Mouse (Mus musculus): Measurements from ENCODE around the gene Esrra. TPM values are rescaled to one million over a fixed set of nuclear protein-coding genes. Genes with fewer than 3 reads are reported as not detected.
A peak's percentile ranks its signal among the peaks of the same experiment; 100 is the strongest.

Esrra gene
- polyA plus RNA-seq, 1 experiment = 77.4 TPM

DNA sequence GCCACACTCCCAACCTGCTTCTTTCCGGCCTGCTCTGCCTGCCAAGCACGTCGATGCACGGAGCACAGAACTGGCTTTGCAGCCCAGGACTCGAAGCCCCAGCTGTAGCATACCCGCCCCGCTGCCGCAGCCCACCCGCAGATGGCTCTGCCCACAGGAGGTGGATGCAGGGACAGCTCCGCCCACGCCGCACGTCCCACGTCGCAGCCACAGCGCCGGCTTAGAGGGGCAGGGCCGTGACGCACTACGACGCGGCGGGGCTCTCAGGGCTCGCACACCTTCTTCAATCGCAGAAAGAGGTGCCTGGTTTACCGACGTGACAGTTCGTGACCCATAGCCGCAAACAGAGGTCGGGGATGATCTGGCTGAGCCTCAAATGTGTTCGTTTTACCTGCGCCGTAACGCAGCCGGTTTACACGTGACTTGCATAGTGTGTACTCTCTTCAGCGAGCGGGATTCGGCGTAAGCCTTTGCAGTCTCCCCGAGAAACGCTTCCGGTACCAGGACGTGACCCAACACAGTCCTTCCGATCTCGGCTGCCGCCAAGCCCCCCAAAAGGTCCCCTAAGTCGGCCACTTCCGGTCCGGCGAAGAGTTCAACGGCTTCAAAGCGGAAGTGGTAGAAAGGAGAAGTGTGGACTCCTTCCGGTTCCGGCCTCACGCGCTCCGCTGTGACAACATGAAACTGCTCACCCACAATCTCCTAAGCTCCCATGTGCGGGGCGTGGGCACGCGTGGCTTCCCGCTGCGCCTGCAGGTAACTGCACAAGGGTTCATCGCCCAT is 11.9 kb downstream of the Esrra start, which contains the start of the genes Trmt112 and Prdx5:
Trmt112 (plus strand) TSS at position 192 of the 783 bp plus-strand sequence.
Prdx5 (minus strand) TSS at position 600 of the 783 bp plus-strand sequence.
- TF ChIP-seq CTCF (IDR thresholded peaks at IDR 0.05; ENCODE audit: borderline replicate concordance, control insufficient read depth, extremely low read depth, insufficient read depth, low read length, poor library complexity) (no peak; the same call in 1 of the 2 replicates), POLR2A (IDR thresholded peaks at IDR 0.05; ENCODE audit: control insufficient read depth, extremely low read depth, insufficient read depth, low read length, poor library complexity) (peak; percentile 85; the same call in 1 of the 2 replicates)
- peak within 1 kb of the TSS; percentile 94 for H3K27ac ChIP-seq (ENCODE audit: control insufficient read depth, insufficient read depth, low read length)
- H3K4me3 ChIP-seq (ENCODE audit: control insufficient read depth, insufficient read depth, low read length) = peak within 1 kb of the TSS; percentile 68
- peak; percentile 88 for DNase-seq
- under 1% methylated on average over 65 of the region's 65 CpGs for WGBS
- H3K27me3 ChIP-seq (ENCODE audit: control insufficient read depth, insufficient read depth, low read length) = no peaks in the 10 kb centered on the region
- peaks cover 4% of the 10 kb centered on the region; the same call in 1 of the 2 replicates for H3K36me3 ChIP-seq (ENCODE audit: control insufficient read depth, insufficient read depth, low read length)
- H3K4me1 ChIP-seq (replicated peaks; ENCODE audit: control insufficient read depth, insufficient read depth, low read length) = peaks cover 25% of the 10 kb centered on the region

DNA sequence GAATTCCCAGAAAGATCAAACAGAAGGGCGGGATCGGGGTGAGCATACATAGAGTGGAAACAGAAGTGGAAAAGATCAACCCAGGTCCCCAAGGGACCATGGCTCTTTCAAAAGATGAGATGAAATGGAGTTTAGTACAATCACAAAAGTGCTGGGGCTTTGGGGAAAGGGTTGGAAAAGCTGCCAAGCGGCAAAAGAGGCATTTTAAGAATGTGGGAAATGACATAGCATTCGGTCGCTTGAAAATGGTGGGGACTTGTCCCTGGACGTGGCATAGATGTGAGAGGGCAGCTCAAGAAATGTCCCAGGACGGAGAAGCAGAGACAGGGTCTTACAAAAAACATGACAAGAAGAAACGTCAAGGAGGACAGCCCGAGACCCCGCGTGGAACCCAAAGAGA is 12.6 kb downstream of the Esrra start:
- no peak for DNase-seq
- peaks cover 25% of the 10 kb centered on the region for H3K4me1 ChIP-seq (replicated peaks; ENCODE audit: control insufficient read depth, insufficient read depth, low read length)
- TF ChIP-seq POLR2A (IDR thresholded peaks at IDR 0.05; ENCODE audit: control insufficient read depth, extremely low read depth, insufficient read depth, low read length, poor library complexity) (no peak), CTCF (IDR thresholded peaks at IDR 0.05; ENCODE audit: borderline replicate concordance, control insufficient read depth, extremely low read depth, insufficient read depth, low read length, poor library complexity) (no peak)
- H3K36me3 ChIP-seq (ENCODE audit: control insufficient read depth, insufficient read depth, low read length) = peaks cover 4% of the 10 kb centered on the region; the same call in 1 of the 2 replicates
- peak overlapping the region; percentile 94 for H3K27ac ChIP-seq (ENCODE audit: control insufficient read depth, insufficient read depth, low read length)
- peak overlapping the region; percentile 68 for H3K4me3 ChIP-seq (ENCODE audit: control insufficient read depth, insufficient read depth, low read length)
- 7% methylated on average over 11 of the region's 11 CpGs for WGBS
- H3K27me3 ChIP-seq (ENCODE audit: control insufficient read depth, insufficient read depth, low read length) = no peaks in the 10 kb centered on the region

DNA sequence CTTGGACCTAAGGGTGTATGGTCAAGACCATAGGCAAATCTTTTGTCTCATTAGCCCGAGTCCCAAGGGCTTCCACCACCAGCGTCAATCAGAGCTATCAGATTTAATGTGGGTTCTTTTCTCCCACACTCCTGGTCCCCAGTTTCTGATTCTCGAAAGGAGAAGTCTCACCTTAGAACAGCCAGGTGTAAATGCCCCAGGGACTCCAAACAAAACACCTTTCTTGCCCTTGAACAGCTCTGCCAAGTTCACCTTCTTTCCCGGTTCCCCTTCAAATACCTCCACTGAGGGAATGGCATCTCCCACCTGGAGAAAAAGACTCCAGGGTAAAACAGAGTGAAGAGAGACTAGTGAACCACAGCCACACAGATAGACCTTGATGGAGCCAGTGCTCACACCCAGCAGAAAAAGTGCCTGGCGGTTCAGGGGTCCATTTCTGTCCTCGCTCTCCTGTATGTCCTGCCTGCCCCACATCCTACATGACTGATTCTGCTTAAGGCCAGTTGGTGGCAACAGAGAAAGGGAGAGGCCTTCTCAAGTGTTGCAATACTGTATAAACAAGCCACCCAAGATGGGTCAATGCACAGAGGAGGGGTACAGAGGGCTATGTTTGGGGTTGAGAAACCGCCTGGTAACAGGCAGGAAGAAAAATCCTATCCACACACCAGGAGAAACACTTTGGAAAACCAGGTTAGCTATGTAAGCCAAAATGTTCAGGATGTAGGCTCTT is 13.6 kb downstream of the Esrra start:
- no peaks in the 10 kb centered on the region for H3K27me3 ChIP-seq (ENCODE audit: control insufficient read depth, insufficient read depth, low read length)
- H3K4me1 ChIP-seq (replicated peaks; ENCODE audit: control insufficient read depth, insufficient read depth, low read length) = peaks cover 22% of the 10 kb centered on the region
- TF ChIP-seq POLR2A (IDR thresholded peaks at IDR 0.05; ENCODE audit: control insufficient read depth, extremely low read depth, insufficient read depth, low read length, poor library complexity) (no peak), CTCF (IDR thresholded peaks at IDR 0.05; ENCODE audit: borderline replicate concordance, control insufficient read depth, extremely low read depth, insufficient read depth, low read length, poor library complexity) (no peak)
- no peak overlapping the region for H3K27ac ChIP-seq (ENCODE audit: control insufficient read depth, insufficient read depth, low read length)
- no peak for DNase-seq
- H3K4me3 ChIP-seq (ENCODE audit: control insufficient read depth, insufficient read depth, low read length) = no peak overlapping the region
- H3K36me3 ChIP-seq (ENCODE audit: control insufficient read depth, insufficient read depth, low read length) = peaks cover 4% of the 10 kb centered on the region; the same call in 1 of the 2 replicates
- WGBS = 93% methylated on average over 7 of the region's 7 CpGs

DNA sequence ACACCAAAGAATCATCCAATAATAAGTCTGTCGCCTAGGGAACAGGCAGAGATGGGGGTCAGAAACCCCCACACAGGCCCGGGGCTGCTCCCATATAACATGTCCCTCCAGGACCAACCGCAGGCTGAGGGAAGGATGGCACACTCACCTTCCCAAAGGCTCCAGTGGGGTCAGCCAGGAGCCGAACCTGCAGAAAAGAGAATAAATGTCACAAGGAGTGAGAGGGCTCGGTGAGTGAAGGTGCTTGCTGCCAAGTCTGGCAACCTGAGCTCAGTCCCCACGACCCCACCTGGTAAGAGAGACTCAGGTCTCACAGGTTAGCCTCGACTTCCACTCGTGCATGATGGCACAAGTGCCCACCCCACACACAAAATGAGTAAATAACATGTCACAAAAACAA is 14.5 kb downstream of the Esrra start:
- no peak for DNase-seq
- whole genome bisulfite sequencing = 92% methylated on average over 8 of the region's 8 CpGs

DNA sequence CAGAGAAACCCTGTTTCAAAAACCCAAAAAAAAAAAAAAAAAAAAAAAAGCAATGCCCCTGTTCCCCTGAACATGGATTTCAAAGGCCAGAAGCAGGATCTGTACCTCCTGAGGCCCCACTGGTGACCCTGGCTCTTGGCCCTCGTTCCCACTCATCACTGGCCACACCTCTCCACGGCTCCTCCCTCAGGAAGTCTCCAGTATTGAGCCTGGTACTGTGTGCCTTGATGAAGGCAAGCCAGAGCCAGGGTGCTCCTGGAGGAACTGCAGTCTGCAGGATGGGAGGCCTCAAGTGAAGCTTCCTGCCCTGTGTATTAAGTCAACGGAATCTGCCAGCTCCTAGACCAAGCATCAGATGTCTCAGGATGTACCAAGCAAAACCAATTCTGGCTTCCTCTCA is 15.4 kb downstream of the Esrra start:
- Histone ChIP-seq H3K27ac (ENCODE audit: control insufficient read depth, insufficient read depth, low read length) (no peak overlapping the region), H3K36me3 (ENCODE audit: control insufficient read depth, insufficient read depth, low read length) (no peaks in the 10 kb centered on the region), H3K27me3 (ENCODE audit: control insufficient read depth, insufficient read depth, low read length) (no peaks in the 10 kb centered on the region), H3K4me1 (replicated peaks; ENCODE audit: control insufficient read depth, insufficient read depth, low read length) (peaks cover 14% of the 10 kb centered on the region), H3K4me3 (ENCODE audit: control insufficient read depth, insufficient read depth, low read length) (no peak overlapping the region)
- TF ChIP-seq CTCF (IDR thresholded peaks at IDR 0.05; ENCODE audit: borderline replicate concordance, control insufficient read depth, extremely low read depth, insufficient read depth, low read length, poor library complexity) = no peak
- no peak for TF ChIP-seq POLR2A (IDR thresholded peaks at IDR 0.05; ENCODE audit: control insufficient read depth, extremely low read depth, insufficient read depth, low read length, poor library complexity)
- no peak for DNase-seq
- 87% methylated on average over 3 of the region's 3 CpGs for WGBS

More for the DNA sequence above, 14.5 kb downstream of the Esrra start:
- TF ChIP-seq POLR2A (IDR thresholded peaks at IDR 0.05; ENCODE audit: control insufficient read depth, extremely low read depth, insufficient read depth, low read length, poor library complexity) (no peak), CTCF (IDR thresholded peaks at IDR 0.05; ENCODE audit: borderline replicate concordance, control insufficient read depth, extremely low read depth, insufficient read depth, low read length, poor library complexity) (no peak)
- H3K4me1 ChIP-seq (replicated peaks; ENCODE audit: control insufficient read depth, insufficient read depth, low read length) = peaks cover 14% of the 10 kb centered on the region
- no peak overlapping the region for H3K4me3 ChIP-seq (ENCODE audit: control insufficient read depth, insufficient read depth, low read length)
- no peaks in the 10 kb centered on the region for H3K27me3 ChIP-seq (ENCODE audit: control insufficient read depth, insufficient read depth, low read length)
- no peak overlapping the region for H3K27ac ChIP-seq (ENCODE audit: control insufficient read depth, insufficient read depth, low read length)
- H3K36me3 ChIP-seq (ENCODE audit: control insufficient read depth, insufficient read depth, low read length) = no peaks in the 10 kb centered on the region

DNA sequence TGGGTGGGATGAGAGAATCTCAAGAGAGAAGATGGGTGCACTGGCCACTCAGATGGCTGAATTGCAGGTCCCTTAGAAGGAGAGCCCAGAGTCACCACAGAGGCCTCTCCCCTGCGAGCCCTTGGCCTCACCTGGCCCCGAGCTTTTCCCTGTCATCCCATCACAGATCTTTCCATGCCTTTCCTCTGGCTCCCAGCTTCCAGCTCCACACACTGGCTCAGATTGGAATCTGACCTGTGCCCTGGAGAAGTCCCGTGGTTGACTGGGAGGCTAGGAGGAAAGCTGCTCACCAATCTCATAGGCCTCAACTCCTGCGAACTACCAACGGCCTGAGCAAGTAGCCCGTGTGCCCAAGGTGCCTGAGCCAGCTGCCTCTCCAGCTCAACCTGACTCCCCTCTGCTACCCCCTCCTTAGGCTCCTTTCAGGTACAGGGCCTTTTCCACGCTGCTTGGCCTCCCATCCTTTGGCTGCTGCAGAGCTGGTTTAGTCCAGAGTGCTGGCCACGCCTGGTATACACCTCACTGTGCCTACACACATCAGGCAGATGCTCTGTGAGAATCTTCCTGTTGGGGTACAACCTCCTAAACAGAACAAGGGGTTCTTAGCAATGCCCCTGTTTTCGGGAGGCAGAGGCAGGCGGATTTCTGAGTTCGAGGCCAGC is 16.0 kb downstream of the Esrra start:
- DNase-seq = no peak
- Histone ChIP-seq H3K4me3 (ENCODE audit: control insufficient read depth, insufficient read depth, low read length) (no peak overlapping the region), H3K27ac (ENCODE audit: control insufficient read depth, insufficient read depth, low read length) (no peak overlapping the region), H3K27me3 (ENCODE audit: control insufficient read depth, insufficient read depth, low read length) (no peaks in the 10 kb centered on the region), H3K36me3 (ENCODE audit: control insufficient read depth, insufficient read depth, low read length) (no peaks in the 10 kb centered on the region), H3K4me1 (replicated peaks; ENCODE audit: control insufficient read depth, insufficient read depth, low read length) (peaks cover 11% of the 10 kb centered on the region)
- 95% methylated on average over 11 of the region's 11 CpGs for WGBS
- TF ChIP-seq CTCF (IDR thresholded peaks at IDR 0.05; ENCODE audit: borderline replicate concordance, control insufficient read depth, extremely low read depth, insufficient read depth, low read length, poor library complexity) (no peak), POLR2A (IDR thresholded peaks at IDR 0.05; ENCODE audit: control insufficient read depth, extremely low read depth, insufficient read depth, low read length, poor library complexity) (no peak)
